Mouse (Mus musculus): ENCODE measurements at regions not wholly inside any gene's neighbourhood (a gene's known extent, or its start where the extent isn't known, plus 50 kb on each side); places are given as distances from the start of the nearest gene placed in this dataset.

DNA sequence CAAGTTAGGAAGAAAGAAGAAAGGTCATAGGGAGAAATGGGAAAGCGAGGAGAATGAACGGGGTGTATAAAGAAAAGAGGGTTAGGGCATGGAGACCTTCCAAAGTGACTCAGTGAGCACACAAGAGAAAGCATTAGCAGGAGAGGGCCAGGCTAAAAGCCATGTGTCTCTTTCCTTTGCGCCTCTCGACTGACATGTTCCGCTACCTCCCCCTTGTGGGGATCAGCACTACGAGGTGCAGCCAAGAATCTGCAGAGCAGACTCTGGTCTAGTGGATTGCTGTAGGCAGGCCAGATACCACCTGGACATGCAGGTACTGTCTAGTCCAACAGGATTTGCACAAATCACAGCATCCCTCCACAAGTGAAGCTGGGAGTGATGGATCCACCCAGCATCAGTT lies 54.0 kb downstream of the Kcna5 start:
- no peak for TF ChIP-seq CTCF (IDR thresholded peaks at IDR 0.05; ENCODE audit: low read depth, low read length)
- TF ChIP-seq POLR2A (IDR thresholded peaks at IDR 0.05; ENCODE audit: extremely low read depth, insufficient read depth, low read length) = no peak
- DNase-seq (ENCODE audit: extremely low read depth, low read depth, low spot score) = no peak
- H3K27me3 ChIP-seq (ENCODE audit: control insufficient read depth, insufficient read depth, low read length) = 0 out of 2 replicates have a peak, but pooled peaks cover 2% of the 10 kb centered on the region
- no peak overlapping the region for H3K9ac ChIP-seq (ENCODE audit: low read depth, low read length)
- WGBS = 62% methylated on average over 6 of the region's 6 CpGs
- no peaks in the 10 kb centered on the region for H3K4me1 ChIP-seq (ENCODE audit: control insufficient read depth, insufficient read depth, low read length)
- H3K4me3 ChIP-seq (ENCODE audit: insufficient read depth, low read depth, low read length) = no peak overlapping the region
- no peaks in the 10 kb centered on the region for H3K79me2 ChIP-seq (ENCODE audit: control insufficient read depth, insufficient read depth, low read length)
- no peak overlapping the region for H3K27ac ChIP-seq (replicated peaks; ENCODE audit: insufficient read depth, low read depth, low read length)
- no peaks in the 10 kb centered on the region for H3K36me3 ChIP-seq (ENCODE audit: control insufficient read depth, insufficient read depth, low read length)

DNA sequence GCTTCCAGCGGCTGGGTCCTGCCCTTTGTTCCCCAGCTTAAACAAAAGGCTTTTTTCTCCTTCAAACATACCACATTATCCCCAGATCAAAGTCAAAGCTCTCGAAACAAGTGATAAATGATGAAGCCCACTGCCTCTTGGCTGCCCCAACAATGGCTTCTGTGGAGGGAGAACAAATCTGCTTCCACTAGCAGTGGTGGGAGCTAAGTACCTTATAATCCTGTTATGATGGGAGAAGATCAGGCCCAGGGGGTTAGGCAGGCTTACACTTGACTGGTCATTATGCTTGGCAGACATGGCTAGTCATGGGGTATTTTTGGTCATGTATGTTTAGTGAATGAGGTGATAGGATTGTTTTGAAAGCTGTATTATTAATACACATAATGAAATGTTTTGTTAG lies 57.7 kb downstream of the Kcna5 start:
- no peaks in the 10 kb centered on the region for H3K79me2 ChIP-seq (ENCODE audit: control insufficient read depth, insufficient read depth, low read length)
- no peak overlapping the region for H3K27ac ChIP-seq (replicated peaks; ENCODE audit: insufficient read depth, low read depth, low read length)
- WGBS = 21% methylated on average over 2 of the region's 2 CpGs
- no peak for DNase-seq (ENCODE audit: extremely low read depth, low read depth, low spot score)
- TF ChIP-seq POLR2A (IDR thresholded peaks at IDR 0.05; ENCODE audit: extremely low read depth, insufficient read depth, low read length) = no peak
- TF ChIP-seq CTCF (IDR thresholded peaks at IDR 0.05; ENCODE audit: low read depth, low read length) = no peak
- H3K27me3 ChIP-seq (ENCODE audit: control insufficient read depth, insufficient read depth, low read length) = no peaks in the 10 kb centered on the region
- H3K36me3 ChIP-seq (ENCODE audit: control insufficient read depth, insufficient read depth, low read length) = no peaks in the 10 kb centered on the region
- no peaks in the 10 kb centered on the region for H3K4me1 ChIP-seq (ENCODE audit: control insufficient read depth, insufficient read depth, low read length)
- no peak overlapping the region for H3K9ac ChIP-seq (ENCODE audit: low read depth, low read length)
- H3K4me3 ChIP-seq (ENCODE audit: insufficient read depth, low read depth, low read length) = no peak overlapping the region

DNA sequence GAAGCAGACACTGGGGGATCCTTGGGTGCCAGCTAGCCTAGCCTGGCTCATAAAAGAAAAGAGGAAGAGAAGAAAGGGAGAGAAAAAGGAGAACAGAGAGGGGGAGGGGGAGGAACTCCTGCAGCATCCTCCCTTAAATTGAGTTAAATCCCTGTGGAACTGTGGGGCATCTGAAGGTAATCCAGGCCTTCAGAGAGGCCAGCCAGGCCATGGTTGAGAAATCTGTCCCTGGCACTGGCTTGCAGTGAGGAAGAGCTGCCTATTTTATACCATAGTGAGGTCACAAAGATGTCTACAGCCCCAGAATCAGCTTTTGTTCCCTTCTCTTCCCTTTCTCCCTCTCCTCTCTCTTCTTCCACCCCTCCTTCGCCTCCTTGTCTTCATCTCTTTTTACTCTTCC lies 58.5 kb downstream of the Kcna5 start:
- Histone ChIP-seq H3K36me3 (ENCODE audit: control insufficient read depth, insufficient read depth, low read length) (no peaks in the 10 kb centered on the region), H3K4me1 (ENCODE audit: control insufficient read depth, insufficient read depth, low read length) (no peaks in the 10 kb centered on the region), H3K4me3 (ENCODE audit: insufficient read depth, low read depth, low read length) (no peak overlapping the region), H3K9ac (ENCODE audit: low read depth, low read length) (no peak overlapping the region), H3K27ac (replicated peaks; ENCODE audit: insufficient read depth, low read depth, low read length) (no peak overlapping the region), H3K27me3 (ENCODE audit: control insufficient read depth, insufficient read depth, low read length) (no peaks in the 10 kb centered on the region), H3K79me2 (ENCODE audit: control insufficient read depth, insufficient read depth, low read length) (no peaks in the 10 kb centered on the region)
- 55% methylated on average over 1 of the region's 1 CpGs for WGBS
- TF ChIP-seq POLR2A (IDR thresholded peaks at IDR 0.05; ENCODE audit: extremely low read depth, insufficient read depth, low read length) = no peak
- no peak for TF ChIP-seq CTCF (IDR thresholded peaks at IDR 0.05; ENCODE audit: low read depth, low read length)
- no peak for DNase-seq (ENCODE audit: extremely low read depth, low read depth, low spot score)

DNA sequence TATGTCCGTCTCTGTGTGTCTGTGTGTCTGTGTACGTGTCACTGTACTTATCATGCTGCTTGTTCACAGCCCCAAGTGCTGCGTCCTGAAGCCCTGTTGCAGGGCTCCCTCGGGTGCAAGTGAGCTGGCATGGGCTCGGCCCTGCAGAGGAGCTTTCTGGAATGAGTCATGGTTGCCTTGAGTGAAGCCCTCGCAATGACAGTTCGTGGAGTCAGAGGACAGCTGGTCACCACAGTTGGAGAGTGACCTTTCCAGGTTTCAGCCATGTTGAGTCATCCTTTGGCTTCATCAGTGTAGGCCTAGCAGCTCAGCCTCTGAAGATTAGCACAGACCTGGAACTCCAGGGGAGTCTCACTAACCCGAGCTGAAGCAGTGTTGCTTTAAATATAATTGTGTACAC lies 59.7 kb downstream of the Kcna5 start:
- 72% methylated on average over 8 of the region's 8 CpGs for WGBS
- Histone ChIP-seq H3K36me3 (ENCODE audit: control insufficient read depth, insufficient read depth, low read length) (no peaks in the 10 kb centered on the region), H3K9ac (ENCODE audit: low read depth, low read length) (no peak overlapping the region), H3K27ac (replicated peaks; ENCODE audit: insufficient read depth, low read depth, low read length) (no peak overlapping the region), H3K4me3 (ENCODE audit: insufficient read depth, low read depth, low read length) (no peak overlapping the region), H3K4me1 (ENCODE audit: control insufficient read depth, insufficient read depth, low read length) (no peaks in the 10 kb centered on the region), H3K79me2 (ENCODE audit: control insufficient read depth, insufficient read depth, low read length) (no peaks in the 10 kb centered on the region), H3K27me3 (ENCODE audit: control insufficient read depth, insufficient read depth, low read length) (no peaks in the 10 kb centered on the region)
- no peak for DNase-seq (ENCODE audit: extremely low read depth, low read depth, low spot score)
- TF ChIP-seq POLR2A (IDR thresholded peaks at IDR 0.05; ENCODE audit: extremely low read depth, insufficient read depth, low read length) = no peak
- TF ChIP-seq CTCF (IDR thresholded peaks at IDR 0.05; ENCODE audit: low read depth, low read length) = no peak

DNA sequence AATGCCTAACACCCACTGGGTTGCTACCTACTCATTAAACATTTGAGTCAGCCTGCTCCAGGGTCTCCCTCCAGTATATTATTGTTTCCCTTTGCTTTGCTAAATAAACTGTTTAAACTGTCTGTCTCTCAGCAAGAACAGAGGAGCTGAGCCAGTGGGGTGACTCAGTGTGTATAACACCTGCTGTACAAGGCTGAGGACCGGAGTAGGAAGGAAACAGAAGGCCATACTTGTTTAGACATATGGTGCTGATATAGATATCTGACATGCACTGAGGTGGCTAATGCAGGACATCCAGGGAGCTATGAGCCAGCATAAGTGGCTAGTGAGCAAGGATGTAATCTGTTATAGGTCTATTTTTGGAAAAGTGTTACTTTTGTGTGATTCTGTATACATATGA lies 81.5 kb downstream of the Kcna5 start:
- no peaks in the 10 kb centered on the region for H3K79me2 ChIP-seq (ENCODE audit: control insufficient read depth, insufficient read depth, low read length)
- WGBS = 73% methylated on average over 1 of the region's 1 CpGs
- no peak overlapping the region for H3K9ac ChIP-seq (ENCODE audit: low read depth, low read length)
- H3K27ac ChIP-seq (replicated peaks; ENCODE audit: insufficient read depth, low read depth, low read length) = no peak overlapping the region
- no peak for TF ChIP-seq POLR2A (IDR thresholded peaks at IDR 0.05; ENCODE audit: extremely low read depth, insufficient read depth, low read length)
- no peak for TF ChIP-seq CTCF (IDR thresholded peaks at IDR 0.05; ENCODE audit: low read depth, low read length)
- no peak overlapping the region for H3K4me3 ChIP-seq (ENCODE audit: insufficient read depth, low read depth, low read length)
- H3K4me1 ChIP-seq (ENCODE audit: control insufficient read depth, insufficient read depth, low read length) = no peaks in the 10 kb centered on the region
- no peak for DNase-seq (ENCODE audit: extremely low read depth, low read depth, low spot score)
- H3K27me3 ChIP-seq (ENCODE audit: control insufficient read depth, insufficient read depth, low read length) = no peaks in the 10 kb centered on the region
- H3K36me3 ChIP-seq (ENCODE audit: control insufficient read depth, insufficient read depth, low read length) = no peaks in the 10 kb centered on the region

DNA sequence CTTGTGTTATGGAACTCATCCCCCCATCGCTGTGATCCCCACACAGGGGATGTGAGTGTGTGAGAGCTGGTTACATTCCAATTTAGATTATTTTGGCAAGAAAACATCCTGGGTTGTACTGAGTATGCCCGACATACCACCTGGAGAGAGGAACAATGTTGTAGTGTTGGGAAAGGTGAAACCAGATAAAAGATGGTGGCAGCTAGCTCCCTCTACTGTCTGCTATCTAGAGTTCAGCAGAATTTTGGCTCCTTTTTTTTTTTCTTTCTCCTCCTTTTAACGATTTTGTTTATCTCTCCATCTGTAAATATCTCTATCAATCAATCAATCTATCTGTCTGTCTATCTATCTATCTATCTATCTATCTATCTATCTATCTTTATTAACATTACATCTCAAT lies 89.7 kb downstream of the Kcna5 start:
- 18% methylated on average over 3 of the region's 3 CpGs for WGBS
- Histone ChIP-seq H3K27me3 (ENCODE audit: control insufficient read depth, insufficient read depth, low read length) (no peaks in the 10 kb centered on the region), H3K4me3 (ENCODE audit: insufficient read depth, low read depth, low read length) (no peak overlapping the region), H3K9ac (ENCODE audit: low read depth, low read length) (no peak overlapping the region), H3K4me1 (ENCODE audit: control insufficient read depth, insufficient read depth, low read length) (no peaks in the 10 kb centered on the region), H3K79me2 (ENCODE audit: control insufficient read depth, insufficient read depth, low read length) (no peaks in the 10 kb centered on the region), H3K36me3 (ENCODE audit: control insufficient read depth, insufficient read depth, low read length) (no peaks in the 10 kb centered on the region), H3K27ac (replicated peaks; ENCODE audit: insufficient read depth, low read depth, low read length) (no peak overlapping the region)
- no peak for TF ChIP-seq POLR2A (IDR thresholded peaks at IDR 0.05; ENCODE audit: extremely low read depth, insufficient read depth, low read length)
- TF ChIP-seq CTCF (IDR thresholded peaks at IDR 0.05; ENCODE audit: low read depth, low read length) = no peak
- DNase-seq (ENCODE audit: extremely low read depth, low read depth, low spot score) = no peak
